Mouse (Mus musculus) CH12.LX (cell line): ENCODE data around the gene Rpl10a. TPM values are rescaled to one million over a fixed set of nuclear protein-coding genes. Genes with fewer than 3 reads are reported as not detected.

Experiments
- DNase-seq: peaks from one replicate; pipeline ENCODE4 v3.0.0-alpha.2; 2013; ENCODE audit errors: extremely low read depth
- H3K27ac ChIP-seq: 2 replicates; pipeline ENCODE4 v1.5.1; 2012; ENCODE audit warnings: low read depth, mild to moderate bottlenecking, control low read depth, moderate library complexity; ENCODE audit not compliant: insufficient read depth
- H3K27me3 ChIP-seq: replicated peaks from 2 replicates; pipeline ENCODE3; 2012; ENCODE audit warnings: inconsistent platforms
- H3K36me3 ChIP-seq, 2 experiments: replicated peaks in 1 of 2; 2 replicates each; pipeline versions ENCODE3 to v1.6.1; 2012; ENCODE audit warnings: inconsistent platforms in 1 of 2, low read length in 1 of 2, mild to moderate bottlenecking in 1 of 2, mixed read lengths in 1 of 2, moderate library complexity in 1 of 2; ENCODE audit not compliant: control insufficient read depth in 1 of 2, insufficient read depth in 1 of 2
- H3K4me1 ChIP-seq, 2 experiments: 2 replicates each; pipeline ENCODE4 v1.6.1; 2012; ENCODE audit warnings: inconsistent platforms in 1 of 2, moderate library complexity in 1 of 2; ENCODE audit not compliant: insufficient read depth in 2 of 2, control insufficient read depth in 1 of 2
- H3K4me2 ChIP-seq: 2 replicates; pipeline ENCODE4 v1.6.1; 2012; ENCODE audit warnings: low read depth, mild to moderate bottlenecking, control low read depth; ENCODE audit not compliant: poor library complexity, insufficient read depth, severe bottlenecking
- H3K4me3 ChIP-seq, 3 experiments: fragments of 150-350 bp in 1 of 3; sonication (generic) in 1 of 3; replicated peaks in 1 of 3; 2 replicates each; pipeline versions ENCODE3 to v1.5.1; 2011 to 2012; ENCODE audit warnings: low read depth in 2 of 3, low read length in 2 of 3, mild to moderate bottlenecking in 2 of 3, moderate library complexity in 2 of 3, control low read depth in 1 of 3, improper control_type of control experiment in 1 of 3, inconsistent platforms in 1 of 3, mixed read lengths in 1 of 3; ENCODE audit not compliant: poor library complexity in 1 of 3
- H3K79me2 ChIP-seq: replicated peaks from 2 replicates; pipeline ENCODE4 v1.6.1; 2012; ENCODE audit warnings: mild to moderate bottlenecking, moderate library complexity; ENCODE audit not compliant: control insufficient read depth, poor library complexity, insufficient read depth, severe bottlenecking; ENCODE audit errors: extremely low read depth
- H3K9ac ChIP-seq: 2 replicates; pipeline ENCODE4 v1.6.1; 2012; ENCODE audit warnings: low read depth, mild to moderate bottlenecking, control low read depth, moderate library complexity; ENCODE audit not compliant: insufficient read depth
- H3K9me3 ChIP-seq: replicated peaks from 2 replicates; pipeline ENCODE3; 2012; ENCODE audit warnings: low read length, inconsistent platforms, mixed read lengths
- EP300 ChIP-seq: IDR thresholded peaks from 2 replicates; pipeline ENCODE4 v1.6.1; 2011; ENCODE audit warnings: low read length, improper control_type of control experiment
- GABPA ChIP-seq: IDR thresholded peaks from 2 replicates; pipeline ENCODE4 v1.6.1; 2012; ENCODE audit warnings: low read depth, low read length, improper control_type of control experiment, inconsistent platforms; ENCODE audit not compliant: insufficient replicate concordance
- HCFC1 ChIP-seq: IDR thresholded peaks from 2 replicates; pipeline ENCODE4 v1.6.1; 2012; ENCODE audit warnings: low read depth, mild to moderate bottlenecking, inconsistent platforms, low read length, improper control_type of control experiment
- IRF4 ChIP-seq: IDR thresholded peaks from 2 replicates; pipeline ENCODE4 v1.6.1; 2014; ENCODE audit warnings: low read depth, mild to moderate bottlenecking, inconsistent platforms, low read length, improper control_type of control experiment
- JUN ChIP-seq: IDR thresholded peaks from 2 replicates; pipeline ENCODE4 v1.6.1; 2011; ENCODE audit warnings: low read depth, mild to moderate bottlenecking, low read length, improper control_type of control experiment, moderate library complexity; ENCODE audit not compliant: insufficient read depth
- KAT2A ChIP-seq: IDR thresholded peaks from 2 replicates; pipeline ENCODE4 v1.6.1; 2012; ENCODE audit warnings: low read length, improper control_type of control experiment, inconsistent platforms; ENCODE audit not compliant: insufficient replicate concordance
- MAFK ChIP-seq: IDR thresholded peaks from 2 replicates; pipeline ENCODE4 v1.6.1; 2011; ENCODE audit warnings: low read length, improper control_type of control experiment; ENCODE audit not compliant: insufficient replicate concordance
- MEF2A ChIP-seq: IDR thresholded peaks from 2 replicates; pipeline ENCODE4 v1.6.1; 2014; ENCODE audit warnings: low read depth, mild to moderate bottlenecking, inconsistent platforms, low read length, improper control_type of control experiment, borderline replicate concordance
- MXI1 ChIP-seq: IDR thresholded peaks from 2 replicates; pipeline ENCODE4 v1.6.1; 2011; ENCODE audit warnings: mild to moderate bottlenecking, low read depth, low read length, improper control_type of control experiment
- MYC ChIP-seq: IDR thresholded peaks from 2 replicates; pipeline ENCODE4 v1.6.1; 2011; ENCODE audit warnings: low read depth, mild to moderate bottlenecking, improper control_type of control experiment, low read length
- RCOR1 ChIP-seq: conservative IDR thresholded peaks from 2 replicates; pipeline ENCODE4 v1.6.1; 2012; ENCODE audit warnings: low read depth, mild to moderate bottlenecking, inconsistent platforms, low read length, improper control_type of control experiment
- TBP ChIP-seq: conservative IDR thresholded peaks from 2 replicates; pipeline ENCODE4 v1.6.1; 2011; ENCODE audit warnings: low read depth, low read length, improper control_type of control experiment
- UBTF ChIP-seq: IDR thresholded peaks from 2 replicates; pipeline ENCODE4 v1.6.1; 2012; ENCODE audit warnings: low read depth, mild to moderate bottlenecking, inconsistent platforms, low read length, improper control_type of control experiment, moderate library complexity
- USF2 ChIP-seq: conservative IDR thresholded peaks from 2 replicates; pipeline ENCODE4 v1.6.1; 2011; ENCODE audit warnings: low read depth, low read length, improper control_type of control experiment
- ZC3H11A ChIP-seq: IDR thresholded peaks from 2 replicates; pipeline ENCODE4 v1.6.1; 2012; ENCODE audit warnings: low read depth, mild to moderate bottlenecking, inconsistent platforms, low read length, improper control_type of control experiment
- ZNF384 ChIP-seq: IDR thresholded peaks from 2 replicates; pipeline ENCODE4 v1.6.1; 2012; ENCODE audit warnings: low read depth, low read length, improper control_type of control experiment, inconsistent platforms
- dilution Hi-C: fragments of 300-500 bp; cut with MboI; formaldehyde crosslinking; loops from 2 replicates; pipeline ENCODE4 v1.14.3; 2020; ENCODE audit warnings: low sequenced_read_pairs; ENCODE audit not compliant: extremely low pct_unique_long_range_greater_than_20kb, extremely low pct_ligation_motif_present
- in situ Hi-C: fragments of 300-500 bp; cut with MboI; formaldehyde crosslinking; loops from 3 replicates; pipeline ENCODE4 v1.14.3; 2019; ENCODE audit warnings: low sequenced_read_pairs, low pct_ligation_motif_present, low pct_unique_long_range_greater_than_20kb, mixed read lengths
- polyA plus RNA-seq: library from polyadenylated mRNA; unstranded; fragments of >175 nt; gene quantifications from 2 replicates; pipeline ENCODE4 v1.2.1, GENCODE M21; 2012; ENCODE audit warnings: low read depth; ENCODE audit not compliant: insufficient read length
- total RNA-seq, 2 experiments: library from RNA; depleted of rRNA; stranded (reverse); fragments of 300-350 nt in 1 of 2; fragments of >200 nt in 1 of 2; gene quantifications; 2 replicates each; pipeline ENCODE4 v1.2.3; 2012 to 2014

Gene Rpl10a
- total and polyA plus RNA-seq, 3 experiments, result 1,605 to 4,144 (median 3,467) TPM

- peaks cover 14 to 68% of the 10 kb centered on the region in 2 experiments for H3K4me1 ChIP-seq
- H3K27ac ChIP-seq, result no peak overlapping the region
- H3K9ac ChIP-seq, result no peak overlapping the region
- no peaks in the 10 kb centered on the region for H3K9me3 ChIP-seq
- peaks cover 0 to 51% of the 10 kb centered on the region in 2 experiments for H3K36me3 ChIP-seq
- dilution Hi-C loops, result no loop called here
- TF ChIP-seq EP300 (no peak), JUN (no peak), MYC (no peak), IRF4 (no peak), ZC3H11A (no peak), HCFC1 (no peak), KAT2A (no peak), TBP (no peak), MXI1 (no peak)
- H3K79me2 ChIP-seq, result no peaks in the 10 kb centered on the region
- in situ Hi-C loops, result no loop called here
- H3K27me3 ChIP-seq, result no peaks in the 10 kb centered on the region
- no peak for DNase-seq
- no peak overlapping the region for H3K4me2 ChIP-seq
- H3K4me3 ChIP-seq, result no peak overlapping the region
These were observed 42.1 kb upstream of the Rpl10a start for GRCm38 (mm10) chr17:28286133-28286532.

- DNase-seq, result no peak
- no peak for TF ChIP-seq IRF4
- no peak for TF ChIP-seq MAFK
- no peak for TF ChIP-seq USF2
- TF ChIP-seq MEF2A, result no peak
- Histone ChIP-seq H3K4me1 (peaks cover 6 to 60% of the 10 kb centered on the region in 2 experiments), H3K4me3 (no peak overlapping the region), H3K9ac (no peak overlapping the region), H3K79me2 (no peaks in the 10 kb centered on the region), H3K27me3 (no peaks in the 10 kb centered on the region), H3K9me3 (peaks cover 1% of the 10 kb centered on the region), H3K4me2 (no peak overlapping the region), H3K27ac (no peak overlapping the region), H3K36me3 (peaks cover 0 to 59% of the 10 kb centered on the region in 2 experiments)
- dilution Hi-C loops, result no loop called here
- in situ Hi-C loops, result no loop called here
These were observed 41.3 kb upstream of the Rpl10a start for GRCm38 (mm10) chr17:28286964-28287363.

DNA sequence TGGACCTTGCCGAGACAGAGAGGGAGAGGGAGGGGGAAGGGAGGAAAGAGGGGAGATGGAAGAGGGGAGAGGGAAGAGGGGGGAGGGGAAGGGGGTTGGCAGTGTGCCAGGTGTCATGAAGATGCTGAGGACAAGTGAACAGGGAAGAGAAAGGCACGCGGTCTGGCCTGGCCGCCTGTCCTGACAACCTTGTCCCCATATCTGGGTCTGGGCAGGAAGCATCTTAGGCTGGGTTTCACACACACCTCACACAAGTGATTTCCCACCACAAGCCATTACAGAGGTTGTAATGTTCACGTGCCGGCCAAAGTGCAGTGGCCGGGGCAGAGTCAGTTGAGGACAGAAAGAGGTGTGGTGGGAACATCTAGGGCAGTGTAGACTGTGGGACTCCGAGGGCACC, 40.7 kb upstream of the Rpl10a start:
- no peak for DNase-seq
- H3K9me3 ChIP-seq, result peaks cover 6% of the 10 kb centered on the region
- TF ChIP-seq RCOR1 (no peak), ZNF384 (no peak), USF2 (no peak), MEF2A (no peak), MXI1 (no peak), UBTF (no peak), IRF4 (no peak), GABPA (no peak)
- H3K9ac ChIP-seq, result no peak overlapping the region
- H3K4me3 ChIP-seq, result no peak overlapping the region
- no peak overlapping the region for H3K4me2 ChIP-seq
- dilution Hi-C loops, result no loop called here
- no peaks in the 10 kb centered on the region for H3K79me2 ChIP-seq
- no peak overlapping the region for H3K27ac ChIP-seq
- peaks cover 0 to 64% of the 10 kb centered on the region in 2 experiments for H3K36me3 ChIP-seq
- in situ Hi-C loops, result no loop called here
- H3K4me1 ChIP-seq, result peaks cover 2 to 53% of the 10 kb centered on the region in 2 experiments
- H3K27me3 ChIP-seq, result no peaks in the 10 kb centered on the region
